Mouse (Mus musculus): Measurements from ENCODE around the gene Ano1.

Gene Ano1

GRCm38 (mm10) chr7:144620721-144621681 is 130.8 kb downstream of the Ano1 start:
- in situ Hi-C loops (cut with MboI; ENCODE audit: low pct_unique_long_range_greater_than_20kb in 1 of 2, low sequenced_read_pairs in 2 of 2, unreplicated experiment in 1 of 2) = no loop called here

GRCm38 (mm10) chr7:144620315-144620714 is 131.5 kb downstream of the Ano1 start:
- in situ Hi-C loops (cut with MboI; ENCODE audit: low pct_unique_long_range_greater_than_20kb in 1 of 2, low sequenced_read_pairs in 2 of 2, unreplicated experiment in 1 of 2) = no loop called here

- in situ Hi-C loops (cut with MboI; ENCODE audit: low pct_unique_long_range_greater_than_20kb in 1 of 2, low sequenced_read_pairs in 2 of 2, unreplicated experiment in 1 of 2) = no loop called here
Measured at GRCm38 (mm10) chr7:144615343-144615742, 136.4 kb downstream of the Ano1 start.

- in situ Hi-C loops (cut with MboI; ENCODE audit: low pct_unique_long_range_greater_than_20kb in 1 of 2, low sequenced_read_pairs in 2 of 2, unreplicated experiment in 1 of 2) = no loop called here
Measured at GRCm38 (mm10) chr7:144612829-144613228, 138.9 kb downstream of the Ano1 start.

- in situ Hi-C loops (cut with MboI; ENCODE audit: low pct_unique_long_range_greater_than_20kb in 1 of 2, low sequenced_read_pairs in 2 of 2, unreplicated experiment in 1 of 2) = no loop called here
Measured at GRCm38 (mm10) chr7:144612351-144612750, 139.4 kb downstream of the Ano1 start.

- in situ Hi-C loops (cut with MboI; ENCODE audit: low pct_unique_long_range_greater_than_20kb in 1 of 2, low sequenced_read_pairs in 2 of 2, unreplicated experiment in 1 of 2) = no loop called here
Measured at GRCm38 (mm10) chr7:144611595-144611994, 140.2 kb downstream of the Ano1 start.

- in situ Hi-C loops (cut with MboI; ENCODE audit: low pct_unique_long_range_greater_than_20kb in 1 of 2, low sequenced_read_pairs in 2 of 2, unreplicated experiment in 1 of 2) = no loop called here
Measured at GRCm38 (mm10) chr7:144609568-144609967, 142.2 kb downstream of the Ano1 start.

GRCm38 (mm10) chr7:144607862-144608261 is 143.9 kb downstream of the Ano1 start:
- in situ Hi-C loops (cut with MboI; ENCODE audit: low pct_unique_long_range_greater_than_20kb in 1 of 2, low sequenced_read_pairs in 2 of 2, unreplicated experiment in 1 of 2) = no loop called here

GRCm38 (mm10) chr7:144604735-144605134 is 147.0 kb downstream of the Ano1 start:
- in situ Hi-C loops (cut with MboI; ENCODE audit: low pct_unique_long_range_greater_than_20kb in 1 of 2, low sequenced_read_pairs in 2 of 2, unreplicated experiment in 1 of 2) = no loop called here

GRCm38 (mm10) chr7:144604291-144604690 is 147.5 kb downstream of the Ano1 start:
- in situ Hi-C loops (cut with MboI; ENCODE audit: low pct_unique_long_range_greater_than_20kb in 1 of 2, low sequenced_read_pairs in 2 of 2, unreplicated experiment in 1 of 2) = no loop called here

GRCm38 (mm10) chr7:144600333-144600900 is 151.4 kb downstream of the Ano1 start:
- in situ Hi-C loops (cut with MboI; ENCODE audit: low pct_unique_long_range_greater_than_20kb in 1 of 2, low sequenced_read_pairs in 2 of 2, unreplicated experiment in 1 of 2) = no loop called here

GRCm38 (mm10) chr7:144589508-144589907 is 162.3 kb downstream of the Ano1 start:
- in situ Hi-C loops (cut with MboI; ENCODE audit: low pct_unique_long_range_greater_than_20kb in 1 of 2, low sequenced_read_pairs in 2 of 2, unreplicated experiment in 1 of 2) = loop anchor here in 1 of 2 experiments (10.0 kb wide), 2 partner anchors 195 to 315 kb away; no protein-coding TSS in a partner anchor

- in situ Hi-C loops (cut with MboI; ENCODE audit: low pct_unique_long_range_greater_than_20kb in 1 of 2, low sequenced_read_pairs in 2 of 2, unreplicated experiment in 1 of 2) = loop anchor here in 1 of 2 experiments (10.0 kb wide), 2 partner anchors 198 to 318 kb away; no protein-coding TSS in a partner anchor
Measured at GRCm38 (mm10) chr7:144587291-144587690, 164.5 kb downstream of the Ano1 start.

- in situ Hi-C loops (cut with MboI; ENCODE audit: low pct_unique_long_range_greater_than_20kb in 1 of 2, low sequenced_read_pairs in 2 of 2, unreplicated experiment in 1 of 2) = loop anchor here in 1 of 2 experiments (10.0 kb wide), 2 partner anchors 199 to 319 kb away; no protein-coding TSS in a partner anchor
Measured at GRCm38 (mm10) chr7:144585648-144586047, 166.1 kb downstream of the Ano1 start.

- in situ Hi-C loops (cut with MboI; ENCODE audit: low pct_unique_long_range_greater_than_20kb in 1 of 2, low sequenced_read_pairs in 2 of 2, unreplicated experiment in 1 of 2) = loop anchor here (5.0 to 10.0 kb wide), 4 partner anchors 199 to 324 kb away; no protein-coding TSS in a partner anchor
Measured at GRCm38 (mm10) chr7:144583619-144584018, 168.2 kb downstream of the Ano1 start.

GRCm38 (mm10) chr7:144582284-144582980 is 169.3 kb downstream of the Ano1 start, which contains the start of gene Fadd:
Fadd (minus strand) TSS chr7:144582463.
- in situ Hi-C loops (cut with MboI; ENCODE audit: low pct_unique_long_range_greater_than_20kb in 1 of 2, low sequenced_read_pairs in 2 of 2, unreplicated experiment in 1 of 2) = loop anchor here (5.0 to 10.0 kb wide), 4 partner anchors 200 to 325 kb away; no protein-coding TSS in a partner anchor

- in situ Hi-C loops (cut with MboI; ENCODE audit: low pct_unique_long_range_greater_than_20kb in 1 of 2, low sequenced_read_pairs in 2 of 2, unreplicated experiment in 1 of 2) = loop anchor here (5.0 to 10.0 kb wide), 4 partner anchors 201 to 326 kb away; no protein-coding TSS in a partner anchor
Measured at GRCm38 (mm10) chr7:144581559-144582283, 170.1 kb downstream of the Ano1 start.

- in situ Hi-C loops (cut with MboI; ENCODE audit: low pct_unique_long_range_greater_than_20kb in 1 of 2, low sequenced_read_pairs in 2 of 2, unreplicated experiment in 1 of 2) = no loop called here
Measured at GRCm38 (mm10) chr7:144577876-144578275, 173.9 kb downstream of the Ano1 start.
